Mouse (Mus musculus): ENCODE data around the gene Fto.
A peak's percentile ranks its signal among the peaks of the same experiment; 100 is the strongest.

Gene Fto

GRCm38 (mm10) chr8:91357493-91358014 lies 44.2 kb downstream of the Fto start:
- no peak for DNase-seq (ENCODE audit: extremely low spot score)

- DNase-seq (ENCODE audit: extremely low spot score): no peak
These were observed 44.7 kb downstream of the Fto start for GRCm38 (mm10) chr8:91358016-91358415.

GRCm38 (mm10) chr8:91359511-91359910 lies 46.2 kb downstream of the Fto start:
- DNase-seq (ENCODE audit: extremely low spot score): no peak

GRCm38 (mm10) chr8:91360644-91361357 lies 47.5 kb downstream of the Fto start:
- no peak for DNase-seq (ENCODE audit: extremely low spot score)

DNA sequence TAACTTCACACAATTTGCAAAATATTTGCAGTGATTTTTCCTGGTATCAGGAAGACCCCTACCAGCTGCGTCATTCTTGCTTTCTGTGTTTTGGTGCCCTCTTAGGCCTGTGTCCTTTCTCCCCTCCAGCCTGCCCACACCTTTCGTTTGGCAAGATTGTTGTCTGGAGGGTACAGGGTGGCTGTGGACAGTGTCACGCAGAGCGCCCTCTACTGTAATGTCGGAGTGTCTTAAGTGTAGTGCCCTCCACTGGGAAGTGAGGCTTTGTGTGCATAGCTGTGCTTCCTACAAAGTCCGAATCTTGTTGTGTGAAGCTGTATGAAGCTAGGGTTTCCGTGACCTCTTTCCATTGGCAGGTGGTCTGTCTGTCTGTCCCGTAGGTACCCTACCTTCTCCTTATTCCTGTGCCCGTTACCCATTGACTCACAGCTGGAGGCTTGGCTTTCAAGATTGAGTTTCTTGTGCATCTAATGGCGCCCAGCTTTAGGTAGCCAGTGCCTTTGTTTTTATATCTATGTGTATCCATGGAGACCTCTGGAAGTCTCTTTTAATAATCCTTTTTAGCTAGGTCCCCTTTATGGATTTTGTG lies 50.0 kb downstream of the Fto start:
- DNase-seq (ENCODE audit: extremely low spot score): no peak

DNA sequence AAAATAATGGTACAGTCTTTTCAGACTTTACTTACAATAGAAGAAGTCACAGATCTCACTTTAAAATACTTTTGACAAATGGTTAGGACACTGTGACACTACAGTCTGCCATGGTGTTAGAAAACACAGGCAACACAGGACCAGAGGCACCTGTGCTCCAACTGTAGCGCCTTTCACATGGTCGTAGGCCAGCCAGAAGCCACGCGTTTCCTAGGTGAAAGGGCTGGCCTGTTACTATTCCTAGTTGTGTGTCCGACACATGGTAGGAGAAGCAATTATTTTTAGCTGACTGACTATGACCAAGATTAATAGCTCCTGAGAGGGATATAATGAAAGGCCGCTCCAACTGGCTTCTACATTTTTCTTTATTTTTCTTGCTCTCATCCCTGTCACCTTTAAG lies 50.9 kb downstream of the Fto start:
- DNase-seq (ENCODE audit: extremely low spot score): no peak

- DNase-seq (ENCODE audit: extremely low spot score): no peak
These were observed 52.5 kb downstream of the Fto start for GRCm38 (mm10) chr8:91365804-91366203.

DNA sequence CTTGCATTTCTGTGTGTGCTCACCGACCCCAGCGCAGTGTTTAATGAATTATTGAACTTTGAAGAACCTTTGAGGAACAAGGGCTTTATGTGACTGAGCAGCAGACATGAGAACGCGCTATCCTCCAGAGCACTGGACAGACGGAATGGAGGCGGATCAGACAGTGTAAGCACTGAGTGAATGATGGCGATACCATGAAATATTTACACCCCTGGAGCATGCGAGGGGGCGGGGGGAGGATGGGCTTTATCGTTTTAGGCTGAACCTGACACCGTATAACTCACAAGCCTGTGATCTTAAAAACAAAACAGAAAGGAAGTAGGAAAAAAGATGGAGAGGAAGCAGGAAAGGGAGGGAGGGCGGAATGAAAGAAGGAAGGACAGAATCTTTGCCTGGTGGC lies 57.6 kb downstream of the Fto start:
- no peak for DNase-seq (ENCODE audit: extremely low spot score)

- no peak for DNase-seq (ENCODE audit: extremely low spot score)
These were observed 58.7 kb downstream of the Fto start for GRCm38 (mm10) chr8:91371995-91372394.

DNA sequence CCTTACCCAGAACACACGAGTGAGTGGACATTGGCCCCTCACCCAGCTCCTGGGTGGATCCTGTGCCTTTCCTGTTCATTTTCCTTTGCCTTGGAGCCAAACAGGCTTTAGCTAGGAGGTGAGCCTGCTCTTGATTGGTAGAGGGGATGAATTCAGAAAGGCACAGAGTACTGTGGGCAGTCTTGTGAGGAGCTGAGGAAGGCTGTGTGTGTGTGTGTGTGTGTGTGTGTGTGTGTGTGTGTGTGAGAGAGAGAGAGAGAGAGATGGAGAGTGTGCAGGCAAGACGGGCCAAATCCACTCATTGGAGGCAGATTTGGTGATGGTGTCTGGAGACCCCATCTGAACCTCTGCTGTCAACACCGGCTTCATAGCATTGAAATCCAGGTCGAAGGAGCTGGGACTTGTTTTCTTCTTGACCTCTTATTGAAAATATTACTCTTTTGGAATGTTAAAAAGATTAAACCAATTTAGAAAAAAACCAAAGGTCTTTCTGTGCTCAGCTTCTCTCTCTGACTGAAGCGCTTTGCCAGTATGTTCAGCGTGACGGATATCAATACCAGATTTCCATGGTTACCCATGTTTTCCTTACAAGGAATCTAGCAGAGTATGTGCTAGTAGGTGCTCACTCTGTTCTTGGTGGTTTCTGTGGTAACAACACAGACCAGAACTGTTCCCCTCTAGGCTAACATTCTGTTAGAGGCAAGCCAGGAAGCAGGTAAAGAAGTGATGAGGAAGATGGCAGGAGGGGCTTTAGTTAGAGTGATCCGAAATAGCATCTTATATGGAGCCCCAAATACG lies 59.7 kb downstream of the Fto start:
- DNase-seq (ENCODE audit: extremely low spot score): no peak

- DNase-seq (ENCODE audit: extremely low spot score): peak; percentile 46
These were observed 62.0 kb downstream of the Fto start for GRCm38 (mm10) chr8:91375054-91375938.

GRCm38 (mm10) chr8:91376785-91377184 lies 63.5 kb downstream of the Fto start:
- DNase-seq (ENCODE audit: extremely low spot score): peak; percentile 59

DNA sequence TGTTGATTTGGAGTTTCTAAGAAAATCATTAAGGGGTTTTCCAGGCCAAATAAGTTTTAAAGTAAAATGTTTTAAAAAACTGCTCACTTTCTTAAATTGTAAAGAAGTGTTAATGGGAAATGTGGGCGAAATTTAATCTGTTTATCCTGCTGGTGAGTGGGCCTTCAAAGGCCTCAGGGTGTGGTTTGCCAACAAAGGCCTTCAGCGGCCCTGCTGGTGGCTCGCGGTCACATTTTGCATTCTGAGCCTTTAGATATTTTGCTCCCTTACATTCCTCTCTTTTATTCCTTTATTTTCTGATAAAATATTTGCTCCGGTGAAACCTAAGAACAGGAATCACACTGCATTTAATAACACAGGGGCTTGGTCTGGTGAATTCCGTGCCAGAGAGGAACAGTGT lies 64.0 kb downstream of the Fto start:
- no peak for DNase-seq (ENCODE audit: extremely low spot score)

DNA sequence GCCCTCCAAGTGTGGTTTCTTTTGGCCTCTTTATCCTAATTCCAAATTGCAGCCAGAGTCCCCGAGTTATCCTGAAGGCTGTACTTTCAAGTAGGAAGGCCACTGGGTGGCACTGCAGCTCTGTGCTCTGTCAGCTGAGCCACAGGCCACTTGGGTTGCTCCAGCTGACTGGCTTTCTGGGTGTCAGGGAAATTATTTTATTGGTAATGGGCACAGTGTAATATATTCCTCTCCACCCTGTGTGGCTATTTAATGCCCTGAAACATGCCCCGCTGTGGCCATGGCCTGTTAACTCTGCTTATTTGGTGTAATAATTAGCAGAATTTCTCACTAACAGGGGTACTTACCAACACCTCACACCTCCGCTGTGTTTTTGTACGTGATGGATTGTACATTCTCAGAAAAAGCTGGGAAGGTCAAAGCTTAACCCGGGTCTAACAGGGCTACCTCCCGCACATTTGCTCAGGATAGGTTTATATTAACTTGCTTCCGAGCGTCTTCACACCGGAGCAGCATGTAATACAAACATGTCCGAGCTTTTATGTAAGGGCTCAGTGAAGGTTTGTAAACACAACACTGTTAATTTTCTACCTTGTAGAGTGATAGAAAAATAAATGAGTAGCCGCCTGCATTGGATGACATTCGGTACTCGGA lies 65.6 kb downstream of the Fto start:
- DNase-seq (ENCODE audit: extremely low spot score): peak; percentile 75

DNA sequence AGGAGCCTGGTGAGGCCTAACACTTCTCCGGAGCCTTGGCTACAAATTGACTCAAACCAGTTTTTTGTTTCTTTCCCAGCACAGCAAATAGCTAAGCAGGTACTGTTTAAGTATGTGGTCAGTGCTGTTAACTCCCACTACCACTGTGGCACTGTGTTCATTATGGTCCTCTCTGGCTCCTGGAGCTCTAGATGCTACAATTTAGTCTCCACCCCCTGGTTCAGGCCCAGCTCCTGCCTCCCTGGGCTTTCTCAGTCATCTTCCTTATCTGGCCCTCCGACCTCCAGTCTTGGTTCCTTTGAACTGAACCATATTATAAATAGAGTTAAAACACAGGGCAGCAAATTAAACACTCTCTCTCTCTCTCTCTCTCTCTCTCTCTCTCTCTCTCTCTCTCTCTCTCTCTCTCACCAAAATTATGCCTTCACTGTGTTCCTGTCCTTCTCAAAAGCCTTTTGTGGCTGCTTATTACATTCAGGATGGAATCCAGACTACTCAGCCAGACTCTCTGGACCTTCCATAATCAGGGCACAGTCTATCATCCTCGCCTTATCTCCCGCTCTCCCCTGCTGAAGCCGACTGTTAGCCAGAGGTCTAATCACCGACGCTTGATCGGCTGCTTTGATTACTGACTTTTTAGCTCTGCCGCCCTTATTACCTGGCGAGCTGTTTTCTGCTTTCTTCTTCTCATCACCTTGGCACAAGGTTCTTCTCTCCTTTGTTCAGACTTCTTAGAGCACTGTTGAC lies 67.6 kb downstream of the Fto start:
- peak; percentile 38 for DNase-seq (ENCODE audit: extremely low spot score)

GRCm38 (mm10) chr8:91381543-91382106 lies 68.3 kb downstream of the Fto start:
- DNase-seq (ENCODE audit: extremely low spot score): no peak

GRCm38 (mm10) chr8:91383210-91383609 lies 69.9 kb downstream of the Fto start:
- DNase-seq (ENCODE audit: extremely low spot score): no peak

- DNase-seq (ENCODE audit: extremely low spot score): no peak
These were observed 70.5 kb downstream of the Fto start for GRCm38 (mm10) chr8:91383811-91384210.

- no peak for DNase-seq (ENCODE audit: extremely low spot score)
These were observed 71.1 kb downstream of the Fto start for GRCm38 (mm10) chr8:91384389-91384788.

GRCm38 (mm10) chr8:91385808-91386207 lies 72.5 kb downstream of the Fto start:
- no peak for DNase-seq (ENCODE audit: extremely low spot score)

Measured in embryo, embryonic 9.5 days (tissue).